Mouse (Mus musculus) ES-Bruce4 (cell line): ENCODE data around the gene Sh3bgrl. TPM values are rescaled to one million over a fixed set of nuclear protein-coding genes. Genes with fewer than 3 reads are reported as not detected.

Source experiments
- H3K27ac ChIP-seq: 2 replicates; pipeline ENCODE4 v1.5.1; 2012; ENCODE audit warnings: low read length, inconsistent platforms; ENCODE audit not compliant: insufficient read depth
- H3K27me3 ChIP-seq: 2 replicates; pipeline ENCODE4 v1.6.1; 2012; ENCODE audit warnings: mild to moderate bottlenecking, low read length, inconsistent platforms; ENCODE audit not compliant: control insufficient read depth, poor library complexity, insufficient read depth, severe bottlenecking
- H3K36me3 ChIP-seq: 2 replicates; pipeline ENCODE4 v1.6.1; 2012; ENCODE audit warnings: inconsistent platforms, mild to moderate bottlenecking, low read length, moderate library complexity; ENCODE audit not compliant: control insufficient read depth, poor library complexity, insufficient read depth, severe bottlenecking
- H3K4me1 ChIP-seq: one replicate; pipeline ENCODE4 v1.8.1; 2011; ENCODE audit warnings: low read length; ENCODE audit not compliant: control insufficient read depth, insufficient read depth
- H3K4me3 ChIP-seq: 2 replicates; pipeline ENCODE4 v1.5.1; 2011; ENCODE audit warnings: low read depth, mild to moderate bottlenecking, low read length
- H3K9ac ChIP-seq: 2 replicates; pipeline ENCODE4 v1.6.1; 2012; ENCODE audit warnings: low read depth, mild to moderate bottlenecking, inconsistent platforms; ENCODE audit not compliant: poor library complexity, severe bottlenecking
- H3K9me3 ChIP-seq: replicated peaks from 2 replicates; pipeline ENCODE4 v1.6.1; 2012; ENCODE audit warnings: mild to moderate bottlenecking, low read length, inconsistent platforms; ENCODE audit not compliant: control insufficient read depth, poor library complexity, insufficient read depth, severe bottlenecking
- CTCF ChIP-seq: IDR thresholded peaks from one replicate; pipeline ENCODE4 v1.8.1; 2011; ENCODE audit warnings: low read depth, low read length
- EP300 ChIP-seq: IDR thresholded peaks from 2 replicates; pipeline ENCODE4 v1.6.1; 2011; ENCODE audit warnings: low read depth, low read length; ENCODE audit not compliant: insufficient read depth
- POLR2A ChIP-seq: IDR thresholded peaks from one replicate; pipeline ENCODE4 v1.8.1; 2011; ENCODE audit warnings: low read length; ENCODE audit not compliant: insufficient read depth
- polyA plus RNA-seq: library from polyadenylated mRNA; stranded (reverse); fragments of >200 nt; gene quantifications from 2 replicates; pipeline ENCODE4 v1.2.4, GENCODE M21; 2011; ENCODE audit warnings: low read depth; ENCODE audit not compliant: missing spikeins, insufficient read depth, insufficient read length

Sh3bgrl gene
- polyA plus RNA-seq, 1 experiment: 33.6 TPM

DNA sequence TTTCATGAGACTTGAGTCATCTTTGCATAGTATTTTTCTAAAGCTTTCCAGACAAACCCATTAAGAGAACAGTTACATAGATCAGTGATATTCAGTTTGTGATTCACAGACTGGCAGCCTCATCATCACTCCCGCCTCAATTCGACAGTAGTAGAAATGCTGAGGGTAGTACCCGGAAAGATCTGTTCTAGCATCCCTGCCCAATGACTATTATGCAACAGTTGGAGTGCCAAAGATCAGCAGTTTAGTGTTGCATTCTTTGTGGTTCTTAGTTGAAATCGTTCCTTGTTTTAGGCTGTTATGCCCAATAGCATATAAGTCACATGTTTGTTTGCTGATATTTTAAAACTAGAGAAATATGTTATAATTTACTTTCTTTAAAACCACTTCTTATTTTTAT, 94.4 kb downstream of the Sh3bgrl start:
- Histone ChIP-seq H3K4me3 (no peak overlapping the region), H3K4me1 (no peaks in the 10 kb centered on the region), H3K27me3 (no peaks in the 10 kb centered on the region), H3K36me3 (no peaks in the 10 kb centered on the region), H3K9ac (no peak overlapping the region), H3K27ac (no peak overlapping the region), H3K9me3 (no peaks in the 10 kb centered on the region)
- no peak for TF ChIP-seq CTCF
- TF ChIP-seq EP300: no peak
- no peak for TF ChIP-seq POLR2A

DNA sequence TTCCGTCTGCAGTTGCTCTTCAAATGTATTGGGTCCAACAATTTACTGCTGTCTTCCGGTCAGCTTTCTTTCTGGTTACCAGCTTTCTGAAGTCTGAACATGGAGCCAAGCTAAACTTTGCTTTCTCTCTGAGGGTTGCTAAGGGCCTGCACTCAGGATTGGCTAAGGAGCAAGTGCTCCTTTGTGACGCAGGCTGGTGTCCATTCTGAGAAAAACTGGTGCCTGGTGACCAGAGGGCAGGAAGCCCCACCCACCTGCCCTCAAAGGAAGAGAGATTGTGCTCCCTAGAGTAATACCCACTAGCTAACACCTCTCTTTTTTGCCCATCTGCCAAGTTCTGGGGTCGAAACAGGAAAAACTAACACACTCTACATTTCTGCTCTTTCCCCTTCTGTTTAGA, 95.8 kb downstream of the Sh3bgrl start:
- no peak for TF ChIP-seq POLR2A
- TF ChIP-seq EP300: no peak
- no peak for TF ChIP-seq CTCF
- Histone ChIP-seq H3K9me3 (no peaks in the 10 kb centered on the region), H3K36me3 (no peaks in the 10 kb centered on the region), H3K4me1 (no peaks in the 10 kb centered on the region), H3K27me3 (no peaks in the 10 kb centered on the region), H3K4me3 (no peak overlapping the region), H3K9ac (no peak overlapping the region), H3K27ac (no peak overlapping the region)

DNA sequence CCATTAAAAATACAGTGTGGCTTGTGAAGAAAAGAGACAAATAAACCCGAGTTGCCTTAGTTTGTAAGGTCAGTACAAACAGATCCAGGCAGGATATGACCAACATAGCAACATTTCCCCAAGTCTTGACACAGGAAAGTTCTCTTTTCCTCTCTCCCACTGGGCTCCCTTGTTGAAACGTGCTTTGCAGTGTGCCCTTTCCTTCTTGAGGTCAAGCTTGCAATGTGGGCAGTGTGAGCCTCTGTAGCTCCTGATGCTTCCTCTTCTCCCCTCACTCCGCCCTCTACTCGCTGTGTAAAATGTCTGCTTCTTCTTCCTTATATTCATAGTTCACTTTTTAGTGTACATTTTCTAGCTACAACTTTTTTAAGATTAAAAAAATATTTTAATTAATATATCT, 96.3 kb downstream of the Sh3bgrl start:
- TF ChIP-seq POLR2A (no peak), CTCF (no peak), EP300 (no peak)
- no peaks in the 10 kb centered on the region for H3K4me1 ChIP-seq
- no peaks in the 10 kb centered on the region for H3K9me3 ChIP-seq
- no peaks in the 10 kb centered on the region for H3K36me3 ChIP-seq
- H3K27me3 ChIP-seq: no peaks in the 10 kb centered on the region
- no peak overlapping the region for H3K27ac ChIP-seq
- H3K4me3 ChIP-seq: no peak overlapping the region
- no peak overlapping the region for H3K9ac ChIP-seq

DNA sequence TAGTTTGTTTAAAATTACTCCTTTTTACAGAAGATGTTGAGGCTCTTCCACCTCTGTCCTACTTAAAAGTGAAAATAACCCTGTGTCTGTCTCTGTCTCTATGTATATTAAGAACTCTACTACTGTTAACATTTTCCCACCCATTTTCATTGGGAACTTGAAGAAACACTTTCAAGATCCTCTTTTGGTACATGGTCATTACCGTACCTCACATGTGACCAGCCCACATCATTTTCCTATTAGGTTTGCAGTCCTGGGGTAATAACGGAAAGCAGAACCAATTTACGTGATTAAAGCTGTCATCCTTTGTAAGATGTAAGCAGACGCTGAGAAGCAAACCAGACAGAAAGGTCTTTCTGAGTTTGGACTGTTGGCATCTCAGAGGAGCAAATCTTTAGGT, 101.3 kb downstream of the Sh3bgrl start, which contains the start of gene Gm6377:
Gene Gm6377, plus strand, starts transcription at position 289 of the 400 bp plus-strand sequence.
- TF ChIP-seq EP300: no peak
- TF ChIP-seq CTCF: no peak
- no peak for TF ChIP-seq POLR2A
- no peak within 1 kb of the TSS for H3K9ac ChIP-seq
- H3K36me3 ChIP-seq: no peaks in the 10 kb centered on the region
- H3K27me3 ChIP-seq: no peaks in the 10 kb centered on the region
- no peaks in the 10 kb centered on the region for H3K4me1 ChIP-seq
- H3K27ac ChIP-seq: no peak within 1 kb of the TSS
- H3K4me3 ChIP-seq: no peak within 1 kb of the TSS
- no peaks in the 10 kb centered on the region for H3K9me3 ChIP-seq

DNA sequence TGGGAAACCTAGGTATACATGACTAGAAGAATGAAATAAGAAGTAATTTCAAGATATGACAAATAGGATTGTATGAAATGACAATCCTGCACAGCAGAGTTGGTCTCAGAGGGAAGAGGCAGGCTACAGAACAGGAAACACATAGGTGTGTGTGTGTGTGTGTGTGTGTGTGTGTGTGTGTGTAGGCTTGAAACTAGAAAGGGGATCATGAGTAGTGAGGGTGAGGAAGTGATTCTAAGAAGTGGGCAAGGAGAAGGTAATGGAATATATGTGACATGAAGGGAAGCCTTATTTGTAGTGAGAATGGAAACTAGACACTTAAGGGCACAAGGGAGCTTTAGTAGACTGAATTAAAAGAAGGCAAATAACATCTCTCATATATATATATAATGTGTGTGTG, 112.7 kb downstream of the Sh3bgrl start:
- no peak overlapping the region for H3K4me3 ChIP-seq

DNA sequence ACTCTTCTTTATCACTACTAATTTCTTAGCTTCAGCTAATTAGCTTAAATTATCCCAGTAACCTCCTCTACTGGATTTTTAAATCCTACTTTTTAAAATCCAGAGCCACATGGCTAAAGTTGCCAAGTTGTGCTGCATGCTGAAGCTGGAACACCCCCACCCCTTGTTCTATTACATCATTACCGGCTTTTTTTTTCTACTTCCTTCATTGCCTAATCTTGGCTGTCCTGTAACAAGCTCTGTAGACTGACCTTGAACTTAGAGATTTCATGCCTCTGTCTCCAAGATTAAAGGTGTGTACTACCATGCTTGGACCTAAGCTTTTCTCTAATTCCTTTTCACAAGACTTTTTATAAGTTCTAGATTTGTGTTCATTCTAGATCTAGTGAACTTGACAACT, 133.6 kb downstream of the Sh3bgrl start:
- no peak overlapping the region for H3K9ac ChIP-seq
- TF ChIP-seq EP300 (no peak), CTCF (no peak), POLR2A (no peak)
- no peaks in the 10 kb centered on the region for H3K27me3 ChIP-seq
- no peaks in the 10 kb centered on the region for H3K36me3 ChIP-seq
- H3K27ac ChIP-seq: no peak overlapping the region
- H3K9me3 ChIP-seq: no peaks in the 10 kb centered on the region
- H3K4me1 ChIP-seq: no peaks in the 10 kb centered on the region
- H3K4me3 ChIP-seq: no peak overlapping the region

More for the DNA sequence above, 112.7 kb downstream of the Sh3bgrl start:
- TF ChIP-seq EP300 (no peak), POLR2A (no peak), CTCF (no peak)
- Histone ChIP-seq H3K9ac (no peak overlapping the region), H3K9me3 (no peaks in the 10 kb centered on the region), H3K27me3 (no peaks in the 10 kb centered on the region), H3K4me1 (no peaks in the 10 kb centered on the region), H3K27ac (no peak overlapping the region), H3K36me3 (no peaks in the 10 kb centered on the region)
